Mouse (Mus musculus) small intestine, adult 2 months (tissue): Measurements from ENCODE around the gene Itfg2.

Experiments
- CTCF ChIP-seq: fragments of 200-500 bp; IDR thresholded peaks from 2 replicates; pipeline ENCODE4 v1.5.1; 2012; ENCODE audit warnings: low read depth, mild to moderate bottlenecking, control low read depth, inconsistent platforms, low read length, moderate library complexity, mixed read lengths; ENCODE audit not compliant: insufficient replicate concordance, insufficient read length; ENCODE audit errors: extremely low read depth
- POLR2A ChIP-seq: fragments of 200-500 bp; IDR thresholded peaks from 2 replicates; pipeline ENCODE4 v1.6.1; 2012; ENCODE audit warnings: low read depth, mild to moderate bottlenecking, control low read depth, inconsistent platforms, low read length, moderate library complexity

DNA sequence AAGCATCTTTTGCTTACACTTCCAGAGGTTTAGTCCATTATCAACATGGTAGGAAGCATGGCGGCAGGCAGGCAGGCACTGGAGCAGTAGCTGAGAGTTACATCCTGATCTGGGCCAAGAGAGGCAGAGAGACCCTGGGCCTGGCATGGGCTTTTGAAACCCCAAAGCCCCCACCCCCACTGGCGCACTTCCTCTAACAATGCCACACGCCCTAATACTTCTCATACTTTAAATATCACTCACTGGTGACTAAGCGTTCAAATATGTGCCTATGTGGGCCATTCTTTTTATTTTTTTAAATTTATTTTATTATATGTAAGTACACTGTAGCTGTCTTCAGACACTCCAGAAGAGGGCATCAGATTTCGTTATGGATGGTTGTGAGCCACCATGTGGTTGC lies 58.3 kb downstream of the Itfg2 start:
- TF ChIP-seq CTCF: no peak
- TF ChIP-seq POLR2A: no peak
